Mouse (Mus musculus): ENCODE measurements around the gene Kpna4.

DNA sequence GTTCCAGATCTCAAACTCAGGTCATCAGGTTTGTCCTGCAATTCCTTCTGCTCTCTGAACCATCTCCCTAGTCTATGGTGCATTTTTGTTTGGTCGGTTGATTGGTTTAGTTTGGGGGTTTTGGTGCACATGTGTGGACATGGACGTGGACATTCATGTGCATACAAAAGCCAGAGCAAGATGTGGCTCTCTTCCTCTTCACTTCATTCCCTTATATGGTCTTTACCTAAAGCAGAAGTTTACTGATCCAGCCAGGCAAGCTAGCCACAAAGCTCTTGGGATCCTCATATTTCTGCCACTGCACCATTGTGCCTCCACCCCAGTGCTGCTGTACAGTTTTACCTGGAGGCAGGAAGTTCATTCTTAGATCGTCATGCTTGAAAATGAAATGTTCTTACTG, 109.7 kb downstream of the Kpna4 start:
- TF ChIP-seq CTCF (IDR thresholded peaks at IDR 0.05; ENCODE audit: low read depth, low read length) = no peak
- no peak for TF ChIP-seq POLR2A (IDR thresholded peaks at IDR 0.05; ENCODE audit: borderline replicate concordance, low read depth, low read length)

All from bone marrow macrophage, adult 2 months (primary cell).